Mouse (Mus musculus) erythroblast, embryonic 14.5 days (primary cell): Measurements from ENCODE around the gene Tmem156.

ENCODE experiments used
- GATA1 ChIP-seq: IDR thresholded peaks from 2 replicates; pipeline ENCODE4 v1.6.1; 2012; ENCODE audit warnings: low read length, inconsistent platforms, mixed read lengths
- TAL1 ChIP-seq: IDR thresholded peaks from 3 replicates; pipeline ENCODE4 v1.6.1; 2012; ENCODE audit warnings: low read length, inconsistent platforms, mixed read lengths

DNA sequence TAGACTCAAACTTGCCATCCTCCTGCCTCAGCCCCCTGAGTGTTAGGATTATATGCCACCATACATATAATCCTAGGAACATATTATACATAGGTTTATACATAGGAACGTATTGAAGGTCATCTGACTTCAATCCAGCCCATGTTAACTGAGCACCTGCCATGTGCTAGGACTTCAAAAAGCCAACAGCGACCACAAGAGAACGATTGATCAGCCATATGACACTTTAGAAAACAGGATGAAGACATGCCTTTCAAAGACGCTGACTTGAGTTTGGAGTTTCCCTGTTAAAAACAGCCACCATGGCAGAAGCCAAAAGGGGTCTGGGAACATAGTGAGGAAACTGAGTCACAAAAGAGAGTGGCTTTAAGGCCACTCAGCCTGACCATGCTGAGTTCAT is 86.7 kb downstream of the Tmem156 start:
- no peak for TF ChIP-seq TAL1
- TF ChIP-seq GATA1 = no peak
